In genomic region chr10:122869865-122870503, GRCm38 (mm10) we compare ENCODE assay signal across 13 mouse cellular contexts.
DNase-seq lines count a peak whose midpoint lies in the region; ATAC-seq and TF ChIP-seq lines count a peak whose summit lies in the region.
"Had no signal": no experiment of that assay in that cellular context is flagged by ENCODE, and none has a peak within 500 bp of the region (broad histone marks: within the 10 kb centered on the region; RNA-seq: fewer than 3 reads in every experiment).

No protein-coding gene starts in this region.

- ATAC-seq in heart, embryonic 13.5 days (ENCODE audit: extremely low read depth, insufficient number of reproducible peaks, low FRiP score, low TSS enrichment) = no peak
- peak; percentile 57 for ATAC-seq in intestine, embryonic 15.5 days
- ATAC-seq in limb, embryonic 12.5 days (ENCODE audit: insufficient number of reproducible peaks, insufficient read depth, low FRiP score, low TSS enrichment, low read depth) = no peak; the same call in 1 of the 2 replicates
- ATAC-seq in liver, postnatal 0 days = no peak
- ATAC-seq in forebrain, embryonic 15.5 days (replicated peaks) = no peak
- ATAC-seq: CD4-positive, CD25-positive, alpha-beta regulatory T cell, adult 4 months; inflammation-experienced regulatory T-cells, adult 6 months; midbrain, embryonic 15.5 days had no signal

- H3K9me3 ChIP-seq in heart, embryonic 13.5 days = no peaks in the 10 kb centered on the region
- no peaks in the 10 kb centered on the region for H3K9me3 ChIP-seq in ES-Bruce4 (replicated peaks; ENCODE audit: control insufficient read depth, insufficient read depth, low read length, poor library complexity, severe bottlenecking)
- H3K9me3 ChIP-seq in intestine, embryonic 15.5 days = no peaks in the 10 kb centered on the region
- no peaks in the 10 kb centered on the region for H3K9me3 ChIP-seq in limb, embryonic 12.5 days
- H3K9me3 ChIP-seq in liver, postnatal 0 days (ENCODE audit: low read length) = no peaks in the 10 kb centered on the region
- no peaks in the 10 kb centered on the region for H3K9me3 ChIP-seq in forebrain, embryonic 15.5 days
- H3K9me3 ChIP-seq: midbrain, embryonic 15.5 days had no signal

- DNase-seq in heart, adult 11 months = no peak
- no peak for DNase-seq in layer of hippocampus, adult 11-12 months (ENCODE audit: low spot score)
- DNase-seq in liver, postnatal 0 days = no peak
- DNase-seq: cerebellum, adult 2 months; liver had no signal

- peak overlapping the region; percentile 80 for H3K27ac ChIP-seq in heart, embryonic 13.5 days (replicated peaks)
- H3K27ac ChIP-seq in ES-Bruce4 (ENCODE audit: insufficient read depth, low read length) = peak overlapping the region; percentile 82
- H3K27ac ChIP-seq in intestine, embryonic 15.5 days = no peak overlapping the region
- H3K27ac ChIP-seq in limb, embryonic 12.5 days = peak overlapping the region; percentile 45
- H3K27ac ChIP-seq in liver, postnatal 0 days (ENCODE audit: low read depth) = no peak overlapping the region
- H3K27ac ChIP-seq in forebrain, embryonic 15.5 days (replicated peaks) = no peak overlapping the region
- H3K27ac ChIP-seq: midbrain, embryonic 15.5 days had no signal

- no peak for TF ChIP-seq CTCF in ES-Bruce4 (IDR thresholded peaks at IDR 0.05; ENCODE audit: low read depth, low read length)
- TF ChIP-seq CTCF in liver, postnatal 0 days (IDR thresholded peaks at IDR 0.05; ENCODE audit: low read depth) = no peak

- no peak for TF ChIP-seq POLR2A in ES-Bruce4 (IDR thresholded peaks at IDR 0.05; ENCODE audit: insufficient read depth, low read length)

- no peak overlapping the region for H3K9ac ChIP-seq in heart, embryonic 13.5 days
- no peak overlapping the region for H3K9ac ChIP-seq in ES-Bruce4 (ENCODE audit: low read depth, poor library complexity, severe bottlenecking)
- no peak overlapping the region for H3K9ac ChIP-seq in intestine, embryonic 15.5 days
- no peak overlapping the region for H3K9ac ChIP-seq in limb, embryonic 12.5 days (replicated peaks)
- no peak overlapping the region for H3K9ac ChIP-seq in liver, postnatal 0 days (replicated peaks)
- H3K9ac ChIP-seq in forebrain, embryonic 15.5 days (replicated peaks) = no peak overlapping the region
- H3K9ac ChIP-seq: midbrain, embryonic 15.5 days had no signal

- 42% methylated on average over 8 of the region's 8 CpGs for WGBS in heart, embryonic 13.5 days
- WGBS in intestine, embryonic 15.5 days = 30% methylated on average over 8 of the region's 8 CpGs
- WGBS in limb, embryonic 12.5 days = 45% methylated on average over 7 of the region's 8 CpGs
- 59% methylated on average over 8 of the region's 8 CpGs for WGBS in liver, postnatal 0 days (ENCODE audit: insufficient replicate concordance)
- WGBS in forebrain, embryonic 15.5 days = 64% methylated on average over 8 of the region's 8 CpGs

- TF ChIP-seq EP300 in ES-Bruce4 (IDR thresholded peaks at IDR 0.05; ENCODE audit: insufficient read depth, low read depth, low read length) = 0 out of 2 replicates have a peak, but pooled peaks have one; percentile 49
- no peak for TF ChIP-seq EP300 in liver, postnatal 0 days (IDR thresholded peaks at IDR 0.05; ENCODE audit: low read depth)

- no peak overlapping the region for H3K4me2 ChIP-seq in heart, embryonic 13.5 days
- H3K4me2 ChIP-seq in intestine, embryonic 15.5 days (replicated peaks) = no peak overlapping the region
- H3K4me2 ChIP-seq in limb, embryonic 12.5 days = no peak overlapping the region
- H3K4me2 ChIP-seq in liver, postnatal 0 days (ENCODE audit: low read depth, low read length) = no peak overlapping the region
- no peak overlapping the region for H3K4me2 ChIP-seq in forebrain, embryonic 15.5 days (replicated peaks)
- H3K4me2 ChIP-seq: midbrain, embryonic 15.5 days had no signal

- H3K27me3 ChIP-seq in heart, embryonic 13.5 days (replicated peaks) = no peaks in the 10 kb centered on the region
- no peaks in the 10 kb centered on the region for H3K27me3 ChIP-seq in ES-Bruce4 (ENCODE audit: control insufficient read depth, insufficient read depth, low read length, poor library complexity, severe bottlenecking)
- no peaks in the 10 kb centered on the region for H3K27me3 ChIP-seq in intestine, embryonic 15.5 days (replicated peaks)
- no peaks in the 10 kb centered on the region for H3K27me3 ChIP-seq in limb, embryonic 12.5 days
- no peaks in the 10 kb centered on the region for H3K27me3 ChIP-seq in liver, postnatal 0 days (ENCODE audit: insufficient read depth, low read length)
- H3K27me3 ChIP-seq in forebrain, embryonic 15.5 days = no peaks in the 10 kb centered on the region
- H3K27me3 ChIP-seq: midbrain, embryonic 15.5 days had no signal

- no peaks in the 10 kb centered on the region for H3K36me3 ChIP-seq in heart, embryonic 13.5 days
- no peaks in the 10 kb centered on the region for H3K36me3 ChIP-seq in ES-Bruce4 (ENCODE audit: control insufficient read depth, insufficient read depth, low read length, poor library complexity, severe bottlenecking)
- H3K36me3 ChIP-seq in intestine, embryonic 15.5 days = no peaks in the 10 kb centered on the region
- no peaks in the 10 kb centered on the region for H3K36me3 ChIP-seq in limb, embryonic 12.5 days
- no peaks in the 10 kb centered on the region for H3K36me3 ChIP-seq in liver, postnatal 0 days (replicated peaks; ENCODE audit: insufficient read depth, low read length)
- H3K36me3 ChIP-seq in forebrain, embryonic 15.5 days = no peaks in the 10 kb centered on the region
- H3K36me3 ChIP-seq: midbrain, embryonic 15.5 days had no signal

- peaks cover 18% of the 10 kb centered on the region for H3K4me1 ChIP-seq in heart, embryonic 13.5 days
- H3K4me1 ChIP-seq in ES-Bruce4 (ENCODE audit: control insufficient read depth, insufficient read depth, low read length) = peaks cover 6% of the 10 kb centered on the region
- peaks cover 11% of the 10 kb centered on the region; the same call in 1 of the 2 replicates for H3K4me1 ChIP-seq in intestine, embryonic 15.5 days (replicated peaks)
- peaks cover 24% of the 10 kb centered on the region for H3K4me1 ChIP-seq in limb, embryonic 12.5 days (replicated peaks)
- H3K4me1 ChIP-seq in liver, postnatal 0 days (ENCODE audit: insufficient read depth) = no peaks in the 10 kb centered on the region
- H3K4me1 ChIP-seq in forebrain, embryonic 15.5 days = no peaks in the 10 kb centered on the region
- H3K4me1 ChIP-seq: midbrain, embryonic 15.5 days had no signal

- no peak overlapping the region for H3K4me3 ChIP-seq in heart, embryonic 13.5 days
- no peak overlapping the region for H3K4me3 ChIP-seq in ES-Bruce4 (ENCODE audit: low read depth, low read length)
- no peak overlapping the region for H3K4me3 ChIP-seq in intestine, embryonic 15.5 days (replicated peaks)
- no peak overlapping the region for H3K4me3 ChIP-seq in limb, embryonic 12.5 days (replicated peaks)
- H3K4me3 ChIP-seq in liver, postnatal 0 days (ENCODE audit: low read depth, low read length) = no peak overlapping the region
- H3K4me3 ChIP-seq in forebrain, embryonic 15.5 days = no peak overlapping the region
- H3K4me3 ChIP-seq: midbrain, embryonic 15.5 days had no signal

Comparison
In these comparisons a context has a peak if more than half of its experiments do, and no peak if none do; other contexts are left out.
1. H3K27ac ChIP-seq: peak in heart, embryonic 13.5 days (single experiment), ES-Bruce4 (single experiment) and limb, embryonic 12.5 days (single experiment); none in intestine, embryonic 15.5 days (single experiment), liver, postnatal 0 days (single experiment) and forebrain, embryonic 15.5 days (single experiment).